Mouse (Mus musculus) liver, embryonic 16.5 days (tissue): ENCODE measurements around the gene Cdr2. TPM values are rescaled to one million over a fixed set of nuclear protein-coding genes. Genes with fewer than 3 reads are reported as not detected.
"Not testable (repeated sequence)": the region's sequence is repeated elsewhere in the genome, so short reads cannot be mapped to it uniquely, and the experiment has no call there.

Source experiments
- ATAC-seq: fragments of 200-750 bp; cut with Nextera tagmentation; 2 replicates; pipeline ENCODE4 v1.8.0; 2017; ENCODE audit warnings: low read depth, mild to moderate bottlenecking, moderate number of reproducible peaks, moderate library complexity
- H3K27ac ChIP-seq: fragments of 300-500 bp; sonication (generic); 2 replicates; pipeline ENCODE4 v1.5.1; 2014; ENCODE audit warnings: mild to moderate bottlenecking, low read length
- H3K27me3 ChIP-seq: fragments of 300-500 bp; sonication (generic); 2 replicates; pipeline ENCODE4 v1.6.1; 2014; ENCODE audit warnings: low read depth, low read length, mixed read lengths; ENCODE audit not compliant: control insufficient read depth, insufficient read depth
- H3K36me3 ChIP-seq: fragments of 300-500 bp; sonication (generic); 2 replicates; pipeline ENCODE4 v1.6.1; 2014; ENCODE audit warnings: mild to moderate bottlenecking; ENCODE audit not compliant: control insufficient read depth, insufficient read depth
- H3K4me1 ChIP-seq: fragments of 300-500 bp; sonication (generic); 2 replicates; pipeline ENCODE4 v1.6.1; 2014; ENCODE audit warnings: low read depth, low read length, mixed read lengths; ENCODE audit not compliant: control insufficient read depth
- H3K4me2 ChIP-seq: fragments of 300-500 bp; sonication (generic); 2 replicates; pipeline ENCODE4 v1.6.1; 2014; ENCODE audit warnings: low read depth, low read length, mixed read lengths
- H3K4me3 ChIP-seq: fragments of 300-500 bp; sonication (generic); 2 replicates; pipeline ENCODE4 v1.5.1; 2014; ENCODE audit warnings: low read depth, mild to moderate bottlenecking, low read length
- H3K9ac ChIP-seq: fragments of 300-500 bp; sonication (generic); 2 replicates; pipeline ENCODE4 v1.6.1; 2014; ENCODE audit warnings: low read depth, low read length
- H3K9me3 ChIP-seq: fragments of 300-500 bp; sonication (generic); replicated peaks from 2 replicates; pipeline ENCODE4 v1.6.1; 2016; ENCODE audit warnings: low read length; ENCODE audit not compliant: control insufficient read depth
- WGBS: fragments of 180-500 bp; shearing (Covaris S2); extraction: QIAGEN DNeasy Blood & Tissue Kit; methylation state at CpG from one replicate; pipeline ENCODE4 v1.1.7; 2014; ENCODE audit not compliant: insufficient replicate concordance; 5-methylcytosine and 5-hydroxymethylcytosine counted together
- polyA plus RNA-seq: library from polyadenylated mRNA; unstranded; fragments of >200 nt; fragmentation: Nextera tagmentation; extraction: Ambion mirVana; gene quantifications from 2 replicates; pipeline ENCODE4 v1.2.1, GENCODE M21; 2015

Gene Cdr2
- polyA plus RNA-seq, 1 experiment from 2014 or later = 51.5 TPM

DNA sequence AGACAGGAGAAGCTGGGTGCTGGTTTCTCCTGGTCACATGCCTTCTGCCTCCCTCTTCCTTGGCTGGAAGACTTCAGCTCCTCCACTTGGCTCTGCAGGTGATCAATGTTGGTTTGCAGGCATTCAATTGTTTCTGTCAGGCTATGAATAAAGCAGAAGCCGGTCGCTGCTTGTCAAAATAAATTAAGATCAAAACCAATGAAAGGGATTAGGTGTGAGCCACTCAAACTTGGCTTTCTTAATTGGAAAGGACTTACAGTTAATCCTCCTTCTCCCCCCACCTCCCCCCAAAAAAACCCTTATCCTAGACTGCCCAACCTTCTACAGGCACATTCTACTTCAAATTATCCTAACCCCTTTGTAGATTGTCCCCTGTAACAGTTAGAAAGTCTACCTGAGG, 22.0 kb downstream of the Cdr2 start:
- Histone ChIP-seq H3K36me3 (peaks cover 57% of the 10 kb centered on the region), H3K9me3 (no peaks in the 10 kb centered on the region), H3K27me3 (no peaks in the 10 kb centered on the region), H3K4me1 (no peaks in the 10 kb centered on the region), H3K27ac (no peak overlapping the region), H3K4me2 (no peak overlapping the region), H3K4me3 (no peak overlapping the region), H3K9ac (no peak overlapping the region)
- WGBS = 92% methylated on average over 2 of the region's 2 CpGs
- no peak for ATAC-seq

DNA sequence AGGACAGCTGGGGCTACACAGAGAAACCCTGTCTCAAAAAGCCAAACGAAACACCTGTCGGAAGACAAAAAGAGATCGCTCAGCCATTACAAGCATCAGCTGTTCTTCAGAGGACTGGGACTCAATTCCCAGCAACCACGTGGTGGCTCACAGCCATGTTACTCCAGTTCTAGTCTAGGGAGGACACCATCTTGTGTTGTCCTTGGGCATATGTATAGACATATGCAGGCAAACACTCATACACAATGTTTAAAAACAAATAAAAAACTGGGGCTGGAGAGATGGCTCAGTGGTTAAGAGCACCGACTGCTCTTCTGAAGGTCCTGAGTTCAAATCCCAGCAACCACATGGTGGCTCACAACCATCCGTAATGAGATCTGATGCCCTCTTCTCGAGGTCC, 28.5 kb downstream of the Cdr2 start:
- not testable (repeated sequence) for H3K4me2 ChIP-seq, H3K4me1 ChIP-seq, ATAC-seq, H3K9ac ChIP-seq, H3K9me3 ChIP-seq, H3K27ac ChIP-seq, H3K27me3 ChIP-seq, H3K4me3 ChIP-seq
- peaks cover 38% of the 10 kb centered on the region for H3K36me3 ChIP-seq
- WGBS = 87% methylated on average over 7 of the region's 7 CpGs

- WGBS = 79% methylated on average over 5 of the region's 8 CpGs
- H3K9me3 ChIP-seq = no peaks in the 10 kb centered on the region
- H3K4me3 ChIP-seq = no peak overlapping the region
- H3K36me3 ChIP-seq = peaks cover 43% of the 10 kb centered on the region
- ATAC-seq = no peak
- H3K9ac ChIP-seq = no peak overlapping the region
- no peaks in the 10 kb centered on the region for H3K27me3 ChIP-seq
- no peak overlapping the region for H3K27ac ChIP-seq
- no peaks in the 10 kb centered on the region for H3K4me1 ChIP-seq
- no peak overlapping the region for H3K4me2 ChIP-seq
These were observed 38.1 kb downstream of the Cdr2 start for GRCm38 (mm10) chr7:120943936-120944509.

DNA sequence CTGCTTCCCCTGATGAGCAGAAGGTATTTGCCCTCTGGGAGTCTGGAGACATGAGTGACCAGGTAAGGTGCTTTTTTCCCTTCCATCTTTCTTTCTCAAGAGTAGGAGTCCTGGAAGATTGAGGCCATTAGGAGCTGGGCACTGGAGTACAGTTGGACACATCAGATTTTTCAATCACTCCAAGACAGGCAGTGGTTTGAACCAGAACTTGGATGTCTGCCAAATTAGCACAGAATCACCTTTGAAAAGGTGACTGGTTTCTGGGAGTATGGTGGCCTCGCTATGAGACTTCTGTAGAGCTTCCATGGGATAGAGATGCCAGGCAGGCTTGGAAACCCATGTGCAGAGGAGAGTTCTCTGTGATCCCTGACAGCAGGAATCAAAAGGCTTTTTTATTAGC, 39.6 kb downstream of the Cdr2 start:
- Histone ChIP-seq H3K4me3 (no peak overlapping the region), H3K4me1 (no peaks in the 10 kb centered on the region), H3K27ac (no peak overlapping the region), H3K9me3 (no peaks in the 10 kb centered on the region), H3K27me3 (no peaks in the 10 kb centered on the region), H3K36me3 (peaks cover 43% of the 10 kb centered on the region), H3K4me2 (no peak overlapping the region), H3K9ac (no peak overlapping the region)
- 81% methylated on average over 1 of the region's 1 CpGs for WGBS
- no peak for ATAC-seq

DNA sequence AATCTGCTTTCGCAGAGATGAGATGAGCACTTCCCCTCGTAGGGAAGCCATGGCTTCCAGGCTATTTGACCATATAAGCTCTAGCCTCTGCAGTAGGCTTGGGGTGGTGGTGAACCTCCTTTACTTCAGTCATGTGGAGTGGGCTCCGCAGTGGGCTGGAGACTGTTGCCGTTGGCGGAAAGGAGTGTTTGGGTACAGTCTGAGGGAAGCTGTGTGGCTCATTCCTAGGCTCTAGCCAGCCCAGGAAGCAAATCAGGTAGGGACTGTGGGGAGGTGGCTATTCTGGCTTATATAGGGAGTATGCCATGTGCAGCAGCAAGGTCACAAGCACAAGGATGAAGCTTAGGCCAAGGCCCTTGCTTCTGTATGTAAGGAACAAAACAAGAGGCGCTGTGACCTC, 40.9 kb downstream of the Cdr2 start:
- no peak overlapping the region for H3K9ac ChIP-seq
- no peak overlapping the region for H3K27ac ChIP-seq
- WGBS = 82% methylated on average over 6 of the region's 6 CpGs
- no peak overlapping the region for H3K4me3 ChIP-seq
- H3K27me3 ChIP-seq = no peaks in the 10 kb centered on the region
- peaks cover 43% of the 10 kb centered on the region for H3K36me3 ChIP-seq
- no peaks in the 10 kb centered on the region for H3K4me1 ChIP-seq
- no peak for ATAC-seq
- H3K9me3 ChIP-seq = no peaks in the 10 kb centered on the region
- no peak overlapping the region for H3K4me2 ChIP-seq

DNA sequence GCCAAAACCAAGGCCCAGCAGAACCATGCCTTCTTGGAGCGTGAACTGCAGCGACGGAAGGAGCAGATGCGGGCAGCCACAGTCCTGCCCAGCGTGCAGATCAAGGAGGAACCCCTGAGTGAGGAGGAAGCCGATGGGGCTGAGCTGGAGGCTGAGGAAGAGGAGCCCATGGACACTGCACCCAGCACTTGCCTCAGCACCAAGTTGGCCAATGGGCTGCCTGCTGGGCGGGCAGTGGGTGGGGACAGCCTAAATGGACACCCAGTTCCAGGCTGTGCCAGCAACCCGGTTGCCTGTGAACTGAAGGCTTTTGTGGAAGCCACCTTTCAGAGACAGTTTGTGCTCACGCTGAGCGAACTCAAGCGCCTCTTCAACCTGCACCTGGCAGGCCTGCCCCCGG, 41.8 kb downstream of the Cdr2 start:
- H3K9ac ChIP-seq = no peak overlapping the region
- H3K4me3 ChIP-seq = no peak overlapping the region
- H3K9me3 ChIP-seq = no peaks in the 10 kb centered on the region
- H3K4me1 ChIP-seq = no peaks in the 10 kb centered on the region
- H3K4me2 ChIP-seq = no peak overlapping the region
- no peaks in the 10 kb centered on the region for H3K27me3 ChIP-seq
- 82% methylated on average over 12 of the region's 12 CpGs for WGBS
- no peak for ATAC-seq
- no peak overlapping the region for H3K27ac ChIP-seq
- peaks cover 40% of the 10 kb centered on the region for H3K36me3 ChIP-seq

DNA sequence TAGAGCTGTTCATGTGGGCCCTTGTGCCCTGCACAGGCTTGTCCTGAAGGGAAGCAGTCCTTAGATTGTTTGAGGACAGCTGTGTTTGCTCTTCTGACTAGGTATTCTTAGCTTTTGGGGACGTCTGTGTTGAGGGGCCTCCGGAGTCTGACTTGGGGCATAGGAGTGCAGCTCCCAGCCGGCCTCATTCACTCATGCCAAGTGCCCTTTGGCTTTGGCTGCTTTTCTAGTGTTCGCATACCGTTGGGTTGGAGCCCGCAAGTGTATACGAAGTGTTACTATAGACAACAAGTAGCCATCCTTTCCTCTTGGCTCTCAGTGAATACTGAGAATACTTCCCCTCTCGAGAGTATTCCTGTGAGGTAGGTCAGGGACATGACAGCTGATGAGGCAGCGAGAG, 43.9 kb downstream of the Cdr2 start:
- H3K27ac ChIP-seq = no peak overlapping the region
- no peaks in the 10 kb centered on the region for H3K9me3 ChIP-seq
- ATAC-seq = no peak
- WGBS = 80% methylated on average over 9 of the region's 9 CpGs
- no peaks in the 10 kb centered on the region for H3K27me3 ChIP-seq
- peaks cover 30% of the 10 kb centered on the region for H3K36me3 ChIP-seq
- no peak overlapping the region for H3K4me2 ChIP-seq
- H3K4me1 ChIP-seq = peaks cover 10% of the 10 kb centered on the region
- H3K9ac ChIP-seq = no peak overlapping the region
- no peak overlapping the region for H3K4me3 ChIP-seq

DNA sequence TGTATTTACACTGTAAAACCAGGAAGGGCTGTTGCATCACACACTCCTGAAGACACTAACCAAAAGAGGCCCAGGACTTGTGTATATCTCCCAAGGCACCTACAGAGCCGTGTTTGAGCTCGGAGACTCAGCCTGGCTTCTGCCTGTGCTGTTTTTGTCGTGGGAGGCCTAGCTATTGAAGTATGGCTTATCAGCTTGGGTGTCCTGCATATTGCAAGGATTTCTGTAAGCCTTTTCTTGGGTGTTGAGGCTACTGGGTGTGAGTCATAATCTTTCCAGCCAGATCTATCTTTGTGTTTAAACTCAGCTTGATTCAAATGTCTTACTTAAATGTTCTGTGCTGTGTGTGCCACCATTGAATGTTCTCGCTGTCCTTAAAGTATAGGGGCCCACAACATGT, 45.6 kb downstream of the Cdr2 start:
- whole genome bisulfite sequencing = 70% methylated on average over 4 of the region's 4 CpGs
- no peak for ATAC-seq
- no peak overlapping the region for H3K27ac ChIP-seq
- H3K9ac ChIP-seq = no peak overlapping the region
- H3K9me3 ChIP-seq = no peaks in the 10 kb centered on the region
- peaks cover 13% of the 10 kb centered on the region for H3K4me1 ChIP-seq
- peaks cover 24% of the 10 kb centered on the region for H3K36me3 ChIP-seq
- H3K4me2 ChIP-seq = no peak overlapping the region
- no peak overlapping the region for H3K4me3 ChIP-seq
- H3K27me3 ChIP-seq = no peaks in the 10 kb centered on the region

DNA sequence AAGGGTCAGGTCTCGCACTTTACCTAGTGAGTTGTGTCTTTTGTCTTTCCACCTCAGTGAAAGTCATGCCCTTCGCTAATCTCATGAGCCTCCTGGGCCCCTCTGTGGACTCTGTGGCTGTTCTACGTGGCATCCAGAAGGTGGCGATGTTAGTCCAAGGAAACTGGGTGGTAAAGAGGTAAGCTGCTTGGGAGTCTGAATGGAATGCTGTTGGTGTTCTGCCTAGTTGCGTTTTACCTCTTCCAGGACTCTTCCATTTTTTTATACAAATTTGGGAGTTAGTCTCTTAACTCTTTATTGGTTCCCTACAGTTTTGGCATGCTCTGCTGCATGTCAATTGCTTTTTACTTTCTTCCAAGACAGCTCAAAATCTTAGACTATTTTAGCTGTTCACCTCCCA, 47.4 kb downstream of the Cdr2 start:
- ATAC-seq = peak; percentile 42; the same call in 1 of the 2 replicates
- WGBS = 40% methylated on average over 5 of the region's 5 CpGs
- H3K4me1 ChIP-seq = peaks cover 13% of the 10 kb centered on the region
- H3K27ac ChIP-seq = no peak overlapping the region
- H3K9ac ChIP-seq = no peak overlapping the region
- no peak overlapping the region for H3K4me2 ChIP-seq
- H3K27me3 ChIP-seq = no peaks in the 10 kb centered on the region
- H3K36me3 ChIP-seq = peaks cover 18% of the 10 kb centered on the region
- no peaks in the 10 kb centered on the region for H3K9me3 ChIP-seq
- no peak overlapping the region for H3K4me3 ChIP-seq
